Mouse (Mus musculus): ENCODE data around the gene A230072I06Rik. TPM values are rescaled to one million over a fixed set of nuclear protein-coding genes. Genes with fewer than 3 reads are reported as not detected.

A230072I06Rik gene
- 0.09 TPM in 1 of 2 replicates, not detected in the other for polyA plus RNA-seq (2012; ENCODE audit: low replicate concordance)

GRCm38 (mm10) chr8:12278663-12279312 is at the start of gene A230072I06Rik:
Gene A230072I06Rik (plus strand): TSS chr8:12278819.

Other genes starting within 250 kb of the A230072I06Rik start
- gene Sox1, start 116.5 kb downstream of the A230072I06Rik start, polyA plus RNA-seq (2012; ENCODE audit: low replicate concordance) = 0.06 TPM in 1 of 2 replicates, not detected in the other

Data from leukemia stem cell, adult 10-12 weeks (primary cell).